Mouse (Mus musculus) cortical plate, adult 2 months (tissue): ENCODE measurements at regions not wholly inside any gene's neighbourhood (a gene's known extent, or its start where the extent isn't known, plus 50 kb on each side); places are given as distances from the start of the nearest gene placed in this dataset.

Source experiments
- CTCF ChIP-seq: fragments of 200-500 bp; IDR thresholded peaks from 2 replicates; pipeline ENCODE4 v1.5.1; 2011; ENCODE audit warnings: mild to moderate bottlenecking, control low read depth, low read length; ENCODE audit not compliant: insufficient read depth; ENCODE audit errors: extremely low read depth
- POLR2A ChIP-seq: fragments of 200-500 bp; IDR thresholded peaks from 2 replicates; pipeline ENCODE4 v1.6.1; 2011; ENCODE audit warnings: mild to moderate bottlenecking, low read length, control low read depth; ENCODE audit not compliant: insufficient read depth; ENCODE audit errors: extremely low read depth

DNA sequence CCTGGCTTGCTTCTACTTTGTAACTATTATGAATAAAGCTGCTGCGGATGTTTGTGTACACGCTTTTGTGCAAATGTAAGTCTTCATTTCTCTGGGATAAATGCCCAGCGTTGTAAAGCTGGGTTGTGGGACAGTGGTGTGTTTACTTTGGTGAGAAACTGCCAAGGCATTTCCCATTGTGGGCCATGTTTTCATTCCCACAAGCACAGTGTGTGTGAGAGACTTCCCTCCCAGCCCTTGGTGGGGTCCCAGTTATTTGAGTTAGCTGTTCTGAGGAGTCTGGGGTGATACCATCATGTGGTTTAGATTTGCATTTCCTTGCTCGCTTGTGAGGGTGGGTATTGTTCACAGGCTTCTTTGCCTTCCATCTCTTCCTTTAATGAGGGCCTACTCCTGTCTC, 109.9 kb downstream of the Pmp22 start:
- TF ChIP-seq CTCF, result no peak
- TF ChIP-seq POLR2A, result no peak
